Mouse (Mus musculus) telencephalon, adult 2 months (tissue): Measurements from ENCODE around the gene Pparg.

Experiments used
- DNase-seq: peaks from one replicate; pipeline ENCODE4 v3.0.0-alpha.2; 2011; ENCODE audit warnings: low read depth, low spot score

Pparg gene

DNA sequence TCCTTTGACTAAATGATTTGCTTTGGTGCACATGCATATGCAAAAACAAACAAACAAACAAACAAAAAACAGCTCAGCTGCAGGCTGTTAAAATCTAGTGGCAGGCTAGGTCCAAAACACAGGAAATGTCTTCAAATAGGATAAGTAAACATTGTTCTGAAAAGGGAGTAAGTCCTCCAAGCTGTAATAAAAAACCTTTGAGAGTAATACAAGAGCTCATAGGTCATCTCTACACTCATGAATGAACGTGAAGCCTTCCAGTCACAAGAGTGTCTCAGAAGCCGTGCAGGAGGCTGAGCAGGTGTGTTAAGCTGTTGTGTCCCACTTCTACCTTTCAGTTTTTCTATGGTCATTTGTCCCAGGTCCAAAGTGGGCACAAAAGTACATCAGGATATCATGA, 102.6 kb downstream of the Pparg start:
- no peak for DNase-seq

DNA sequence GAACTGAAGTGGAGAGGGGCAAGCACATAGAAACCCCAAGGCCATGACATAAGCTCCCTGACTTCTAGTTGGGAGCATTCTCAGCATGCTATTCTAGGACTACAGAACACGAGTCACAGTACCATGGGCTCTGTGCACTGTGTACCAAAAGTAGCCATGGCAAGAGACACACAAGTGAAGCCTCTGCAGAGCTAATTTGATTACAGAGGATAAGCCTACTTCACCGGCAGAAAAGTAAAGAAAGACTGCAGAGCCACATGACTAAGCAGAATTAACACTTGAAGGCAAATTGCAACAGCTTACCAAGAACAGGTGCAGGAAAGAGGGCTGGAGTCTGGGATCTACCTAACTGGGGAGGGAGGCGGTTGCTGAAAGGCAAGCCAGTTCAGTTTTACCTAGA, 103.9 kb downstream of the Pparg start:
- no peak for DNase-seq

DNA sequence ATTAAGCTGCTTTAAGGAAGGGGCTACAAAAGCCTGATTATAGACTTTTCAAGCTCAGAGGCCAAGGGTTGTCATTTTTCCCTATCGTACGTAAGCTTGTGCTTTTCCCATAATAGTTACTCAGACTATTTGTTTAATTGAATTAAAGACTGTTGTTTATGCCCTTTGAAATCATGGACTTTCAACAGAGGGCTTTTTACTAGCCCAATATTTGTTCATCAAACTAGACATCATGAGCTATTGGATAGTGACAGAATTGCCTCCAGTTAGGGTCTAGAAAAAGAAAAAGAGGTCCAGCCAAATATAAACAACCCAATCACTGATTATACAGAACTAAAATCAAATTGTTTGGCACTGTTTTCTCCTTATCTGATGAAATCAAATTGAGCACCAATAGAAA, 104.7 kb downstream of the Pparg start:
- DNase-seq, result no peak

DNA sequence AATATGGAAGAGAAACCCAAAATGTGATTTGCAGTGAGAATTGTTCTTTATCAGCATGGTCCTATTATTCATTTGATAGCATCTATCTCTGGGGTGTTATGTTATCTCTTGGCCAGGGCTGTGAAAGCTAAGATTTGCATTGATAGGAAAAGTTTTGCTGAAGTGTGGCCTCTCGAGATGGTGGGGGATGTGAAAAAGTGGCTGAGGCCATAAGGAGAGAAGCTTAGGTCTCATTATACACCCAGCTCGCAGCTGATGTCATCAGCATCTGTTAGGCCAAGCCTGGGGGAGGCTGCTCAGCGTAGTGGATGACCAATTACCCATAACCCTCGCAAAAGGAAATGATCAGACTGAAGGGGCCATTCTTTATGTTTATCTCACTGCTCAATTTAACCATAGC, 105.1 kb downstream of the Pparg start:
- no peak for DNase-seq

DNA sequence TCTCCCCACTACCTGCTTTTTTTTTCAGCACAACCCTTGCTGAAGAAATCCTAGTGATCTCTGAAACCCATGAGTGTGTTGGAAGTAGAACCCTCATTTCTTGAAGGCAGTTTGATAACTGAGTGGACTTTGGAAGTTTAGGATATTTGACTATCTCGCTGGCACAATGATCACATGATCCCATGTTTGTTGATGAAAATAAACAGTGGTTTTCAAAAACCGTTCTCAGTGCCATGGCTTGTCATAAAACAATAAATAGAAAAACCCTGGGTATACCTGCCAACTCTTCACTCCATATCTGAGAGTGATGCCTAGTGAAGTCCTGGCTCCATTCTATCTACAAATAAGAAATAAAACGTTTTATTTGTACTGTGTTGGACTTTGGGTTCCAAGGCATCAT, 105.8 kb downstream of the Pparg start:
- DNase-seq, result no peak

DNA sequence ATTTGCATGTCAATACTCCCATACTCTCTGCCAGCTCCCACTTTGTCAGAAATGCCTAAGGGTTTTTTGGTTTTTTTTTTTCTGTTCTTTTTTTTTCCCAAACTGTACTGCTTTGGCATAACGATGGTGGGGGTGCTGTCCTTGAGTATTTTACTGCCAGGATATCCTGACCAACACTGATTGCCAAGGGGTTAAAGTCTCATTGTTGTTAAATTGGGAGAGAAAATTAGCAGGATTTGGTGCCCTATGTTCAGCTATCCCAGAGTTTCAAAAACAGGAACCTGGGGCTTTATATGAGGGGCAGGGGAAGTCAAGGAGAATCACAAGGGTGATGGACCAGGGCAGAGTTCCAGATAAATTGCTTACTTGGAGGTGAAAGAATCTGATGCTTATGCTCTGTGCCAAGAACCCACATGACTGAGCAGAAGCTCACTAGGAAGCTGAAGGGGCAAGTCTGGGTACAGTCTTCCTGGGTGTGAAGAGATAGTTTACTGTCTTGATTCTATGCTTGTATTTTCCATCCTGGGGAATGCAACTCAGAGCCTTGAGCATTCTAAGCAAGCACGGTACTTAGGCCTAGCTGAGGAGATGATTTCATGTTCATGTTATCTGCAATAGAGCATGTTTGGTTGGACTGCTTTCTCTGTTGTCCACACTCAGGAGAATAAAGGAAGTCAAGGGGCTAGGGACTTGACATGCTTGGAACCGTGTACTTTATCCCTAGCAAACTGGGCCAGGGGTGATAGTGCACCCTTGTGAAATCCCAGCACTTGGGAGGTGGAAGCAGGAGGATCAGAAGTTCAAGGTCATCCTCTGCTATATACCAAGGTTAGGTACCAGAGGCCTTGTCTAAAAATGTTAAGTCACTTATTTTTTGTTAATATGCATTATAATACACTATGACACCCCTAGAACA, 109.2 kb downstream of the Pparg start:
- DNase-seq, result no peak

DNA sequence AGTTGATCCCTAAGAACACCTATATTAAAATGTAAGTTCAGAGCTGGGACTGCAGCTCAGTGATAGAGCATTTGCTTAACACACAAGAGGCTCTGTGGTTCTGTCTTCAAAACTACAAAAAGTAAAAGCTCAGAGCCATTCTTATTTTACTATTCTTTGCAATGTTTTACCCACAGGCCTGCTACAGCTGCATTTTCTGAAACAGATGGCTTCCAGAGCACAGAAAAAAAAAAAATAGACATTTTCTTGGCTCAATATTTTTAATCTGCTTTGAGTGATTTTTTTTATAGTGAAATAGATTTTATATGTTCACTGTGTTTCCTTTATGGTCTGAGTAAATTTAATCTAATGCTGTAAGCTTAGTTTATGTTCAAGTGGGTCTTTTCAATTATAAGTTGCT, 111.2 kb downstream of the Pparg start:
- peak; percentile 45 for DNase-seq

DNA sequence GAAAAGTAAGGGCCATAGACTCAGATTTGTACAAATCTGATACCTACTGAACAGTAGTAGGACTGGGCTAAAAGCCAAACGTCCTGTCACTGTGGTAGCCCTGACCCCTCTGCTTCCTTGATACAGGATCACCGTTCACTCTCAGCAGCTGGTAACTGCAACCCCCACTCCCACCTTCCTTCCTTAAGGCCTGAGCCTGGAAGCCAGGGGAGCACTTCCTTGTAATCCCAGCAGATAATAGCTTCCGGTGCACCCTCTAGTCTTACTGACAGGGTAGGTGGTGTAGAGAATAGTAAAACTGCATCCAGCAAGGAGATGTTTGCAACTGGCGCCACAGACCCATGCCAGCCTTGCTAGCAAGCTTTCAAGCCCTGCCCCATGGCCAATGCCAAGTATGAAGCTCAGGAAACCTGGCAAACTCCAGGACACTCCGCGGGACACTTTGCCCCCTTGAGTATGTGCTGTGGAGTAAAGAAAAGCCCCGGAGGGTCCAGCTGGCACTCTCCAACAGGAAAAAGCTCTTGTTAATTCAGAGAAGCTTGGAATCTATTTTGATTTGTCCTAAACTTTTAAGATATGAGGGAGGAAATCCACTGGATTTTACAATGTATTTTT, 116.4 kb downstream of the Pparg start:
- no peak for DNase-seq

DNA sequence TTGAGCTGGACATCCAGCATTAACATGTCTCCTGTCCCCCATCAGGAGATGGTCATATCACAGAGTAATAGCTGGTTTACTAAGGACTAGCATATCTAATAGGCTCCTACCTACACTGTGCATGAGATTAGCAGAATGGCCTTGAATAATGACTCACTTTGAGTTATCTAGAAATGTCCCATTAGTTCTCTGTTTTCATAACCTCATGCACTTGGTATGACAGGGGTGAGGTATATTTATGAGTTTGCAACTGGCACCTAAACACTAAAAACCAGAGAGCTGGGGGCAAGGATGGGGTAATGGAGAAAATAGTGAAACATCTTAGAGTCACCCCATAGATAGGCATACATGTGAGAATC, 119.2 kb downstream of the Pparg start:
- DNase-seq, result no peak

DNA sequence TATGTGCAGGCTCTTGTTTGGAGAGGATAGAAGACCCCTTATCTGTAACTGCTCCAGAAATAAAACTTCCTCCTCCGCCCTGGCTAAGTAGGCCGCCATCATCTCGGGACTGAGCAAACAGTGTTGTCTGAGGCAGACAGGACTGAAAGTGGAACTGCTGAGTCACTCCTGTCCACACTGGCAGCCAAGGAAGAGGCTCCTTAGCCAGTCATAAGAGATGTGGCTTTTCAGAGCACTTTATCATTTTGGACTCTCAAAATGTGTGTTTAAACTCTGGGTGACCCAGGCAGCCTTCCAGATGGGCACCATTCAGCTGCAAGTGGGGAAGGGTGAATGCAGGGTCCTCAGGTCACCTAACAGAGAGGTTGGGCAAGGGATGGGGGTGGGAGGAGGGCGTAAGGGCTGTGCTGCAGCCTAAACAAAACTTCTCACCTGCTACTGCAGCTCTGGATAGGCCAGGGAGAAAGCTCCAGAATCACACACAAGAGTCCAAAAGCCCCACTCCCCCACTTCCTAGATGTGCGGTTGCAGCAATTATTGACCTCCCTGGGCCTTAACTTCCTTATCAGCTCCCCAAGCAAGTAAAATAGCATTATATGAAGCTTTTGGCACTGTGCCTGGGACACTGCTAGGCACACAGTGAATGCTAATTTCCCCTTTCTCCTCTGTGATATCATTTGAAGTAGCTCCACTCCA, 119.7 kb downstream of the Pparg start:
- peak; percentile 49 for DNase-seq

DNA sequence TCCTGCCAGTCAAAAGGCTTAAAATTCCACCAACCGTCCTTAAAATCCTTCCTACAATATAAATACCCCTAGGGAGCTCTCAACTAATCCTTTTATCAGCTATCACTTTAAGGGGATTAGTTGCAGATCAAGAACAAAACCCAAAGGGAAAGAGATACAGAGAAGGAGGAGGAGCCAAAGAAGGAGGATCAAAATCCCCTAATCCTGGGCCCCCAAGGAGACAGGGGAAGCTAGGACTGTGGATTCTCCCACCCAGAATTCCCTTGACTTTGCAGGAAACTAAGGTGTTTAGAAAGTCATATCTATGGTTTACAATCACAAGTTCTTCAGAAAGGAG, 120.2 kb downstream of the Pparg start:
- no peak for DNase-seq

DNA sequence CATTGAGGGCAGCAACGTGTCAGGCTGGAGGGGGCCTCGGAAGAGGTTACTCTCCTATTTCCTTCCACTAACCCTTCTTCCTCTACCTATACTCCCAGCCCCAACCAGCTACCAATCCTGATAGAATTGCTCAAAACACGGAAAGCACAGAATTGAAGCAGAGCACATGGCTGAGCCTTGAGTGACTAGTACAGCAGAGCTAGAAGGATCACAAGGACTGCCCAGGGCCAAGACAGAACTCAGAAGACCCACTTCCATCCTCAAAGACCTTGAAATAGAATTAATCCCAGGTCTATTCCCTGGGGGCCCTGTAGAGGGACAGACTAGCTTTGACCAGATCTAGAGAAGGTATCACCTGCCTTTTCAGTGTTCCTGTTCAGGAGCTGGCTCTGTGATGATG, 120.9 kb downstream of the Pparg start:
- DNase-seq, result no peak

DNA sequence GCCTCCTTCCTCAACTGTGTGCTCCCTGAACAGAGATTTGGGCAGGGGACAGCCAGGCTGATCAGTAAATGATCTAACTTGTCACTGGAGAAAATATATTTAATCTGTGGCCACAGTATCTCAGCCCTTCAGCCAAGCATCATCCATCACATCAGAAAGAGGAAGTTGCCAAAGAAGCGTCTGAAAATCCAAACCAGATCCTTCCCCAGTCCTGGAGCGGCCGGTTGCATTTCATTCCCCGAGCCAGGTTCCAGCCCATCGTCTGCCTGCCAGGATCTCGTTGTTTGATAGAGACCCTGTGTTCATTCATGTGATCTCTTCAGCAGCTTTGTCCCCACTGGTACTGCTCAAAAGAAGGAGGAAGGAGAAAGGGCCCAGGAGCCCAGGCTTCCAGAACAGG, 124.9 kb downstream of the Pparg start:
- DNase-seq, result no peak

DNA sequence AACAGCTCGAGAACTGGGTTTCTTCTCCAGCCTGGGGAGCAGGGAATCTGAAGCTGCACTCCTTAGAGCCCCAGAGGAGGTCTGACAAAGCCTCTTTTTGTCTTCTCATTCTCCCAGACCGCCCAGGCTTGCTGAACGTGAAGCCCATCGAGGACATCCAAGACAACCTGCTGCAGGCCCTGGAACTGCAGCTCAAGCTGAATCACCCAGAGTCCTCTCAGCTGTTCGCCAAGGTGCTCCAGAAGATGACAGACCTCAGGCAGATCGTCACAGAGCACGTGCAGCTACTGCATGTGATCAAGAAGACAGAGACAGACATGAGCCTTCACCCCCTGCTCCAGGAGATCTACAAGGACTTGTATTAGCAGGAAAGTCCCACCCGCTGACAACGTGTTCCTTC, 129.1 kb downstream of the Pparg start:
- DNase-seq, result no peak

DNA sequence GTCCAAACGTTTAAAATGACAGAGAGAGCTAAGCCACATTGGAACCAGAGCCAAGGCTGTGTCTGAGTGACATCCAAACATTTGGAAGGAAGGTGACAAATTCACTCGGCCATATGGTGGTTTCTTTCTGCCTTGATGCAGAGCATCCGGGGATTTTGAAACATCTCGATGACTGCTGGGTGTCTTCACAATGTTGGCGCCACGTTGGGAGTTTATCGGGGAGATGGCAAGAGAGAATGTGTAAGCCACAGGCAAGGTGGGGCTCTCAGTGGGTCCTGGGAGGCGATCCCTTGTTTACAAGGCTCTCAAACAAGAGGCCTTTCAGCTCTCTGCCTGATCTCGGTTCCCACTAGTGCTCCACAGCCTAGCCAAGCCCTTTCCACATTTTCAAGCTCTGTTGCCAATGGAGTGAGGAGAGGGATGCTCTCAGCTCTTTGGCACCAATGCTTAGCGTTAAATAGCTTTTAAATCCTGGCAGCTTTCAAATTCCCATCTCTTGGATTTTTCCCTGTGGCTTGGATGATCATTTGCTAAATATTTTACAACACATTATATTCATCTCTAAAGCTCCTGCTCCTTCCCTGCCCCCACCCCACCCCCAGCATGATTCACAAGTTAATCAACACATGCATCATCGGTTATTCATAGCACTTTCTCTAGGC, 132.3 kb downstream of the Pparg start:
- peak; percentile 61 for DNase-seq

DNA sequence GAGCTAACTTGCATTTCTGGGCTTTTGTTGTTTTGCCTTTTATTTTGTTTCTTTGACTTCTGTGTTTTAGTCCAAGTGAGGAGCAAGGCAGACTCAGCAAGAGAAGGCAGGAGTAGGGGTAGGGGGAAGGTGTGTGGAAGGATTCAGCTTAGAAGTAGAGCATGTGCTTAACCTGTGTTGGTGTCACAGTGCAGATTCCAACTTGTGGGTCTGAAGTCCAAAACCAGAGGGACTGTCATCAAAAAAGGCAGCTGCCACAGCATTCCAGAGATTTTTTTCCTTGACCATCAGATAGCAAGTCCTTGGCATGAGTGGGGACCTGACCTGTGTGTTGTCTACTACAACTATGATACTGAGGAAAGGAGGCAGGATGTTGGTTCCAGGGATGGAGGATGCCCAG, 133.1 kb downstream of the Pparg start:
- no peak for DNase-seq

DNA sequence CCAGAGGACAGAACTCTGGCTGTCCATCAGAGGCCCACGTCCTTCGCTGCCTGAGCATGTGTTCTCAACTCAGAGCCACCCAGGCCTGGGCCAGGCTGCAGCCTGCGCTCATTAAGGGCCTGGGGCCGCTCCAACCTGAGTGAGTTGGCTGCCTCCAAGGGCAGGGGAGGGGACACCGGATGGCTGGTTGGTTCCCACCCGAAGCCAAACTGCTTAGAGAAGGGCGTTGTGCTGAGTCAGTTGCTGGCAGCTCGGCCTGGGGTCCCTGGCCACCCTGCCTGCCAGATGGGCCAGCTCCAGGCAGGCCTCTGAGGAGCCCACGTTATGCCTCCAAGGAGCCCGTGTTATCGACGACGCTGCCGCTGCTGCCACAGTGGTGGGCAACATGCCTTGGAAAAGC, 138.8 kb downstream of the Pparg start:
- DNase-seq, result no peak

DNA sequence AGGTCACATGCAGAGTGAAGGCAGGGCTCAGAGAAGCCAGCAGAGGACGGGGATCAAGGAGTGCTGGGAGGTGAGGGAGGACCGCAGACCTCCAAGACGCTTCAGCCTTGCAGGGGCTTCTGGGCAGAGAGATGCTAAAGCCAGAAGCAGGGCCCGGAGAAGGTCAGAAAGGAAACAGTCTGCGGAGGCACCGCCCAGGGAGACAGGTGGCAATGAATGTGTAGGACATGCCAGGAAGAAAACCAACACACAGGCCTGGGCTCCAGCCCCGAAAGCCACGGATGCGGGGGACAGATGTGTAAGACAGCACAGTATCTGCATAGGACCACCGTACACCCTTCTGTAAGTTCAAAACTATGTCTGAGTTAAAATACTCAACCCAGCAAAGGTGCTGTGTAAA, 139.5 kb downstream of the Pparg start:
- DNase-seq, result no peak

DNA sequence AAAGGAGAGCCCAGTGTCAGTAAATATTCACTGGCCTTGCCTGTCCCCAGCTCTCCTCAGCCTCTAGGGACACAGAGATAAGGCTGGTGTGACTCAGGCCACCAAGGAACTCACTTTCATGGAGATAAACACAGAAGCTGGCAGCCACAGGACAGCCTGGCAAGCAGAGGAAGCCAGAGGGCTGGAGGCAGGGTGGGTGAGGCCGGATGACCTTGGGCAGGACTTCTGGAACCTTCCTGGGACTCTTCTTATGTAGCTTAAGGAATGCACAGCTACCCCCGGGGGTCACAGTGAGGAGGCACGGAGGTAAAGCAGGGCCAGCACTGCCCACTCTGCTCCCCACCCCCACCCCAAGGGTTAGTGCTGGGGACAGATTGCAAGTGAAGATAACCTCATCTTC, 140.4 kb downstream of the Pparg start:
- DNase-seq, result no peak

DNA sequence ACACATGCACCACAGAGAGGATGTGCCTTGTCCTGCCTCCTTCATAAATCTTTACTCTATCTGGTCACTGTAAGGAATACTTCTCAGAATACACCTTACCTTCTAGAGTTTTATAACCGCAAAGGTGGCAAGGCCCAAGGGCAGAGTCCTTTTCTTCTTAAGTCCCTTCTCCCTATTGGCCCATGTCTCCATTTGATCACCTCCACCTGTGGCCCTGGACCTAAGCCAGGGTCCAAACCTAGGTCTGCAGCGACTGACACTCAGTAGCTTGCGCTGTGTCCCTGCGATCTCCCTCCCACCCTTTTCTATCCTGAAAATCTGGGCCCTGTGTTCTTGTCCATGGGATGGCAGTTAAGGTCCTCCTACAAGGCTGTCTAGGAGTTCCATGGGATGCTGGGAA, 142.3 kb downstream of the Pparg start:
- DNase-seq, result no peak

DNA sequence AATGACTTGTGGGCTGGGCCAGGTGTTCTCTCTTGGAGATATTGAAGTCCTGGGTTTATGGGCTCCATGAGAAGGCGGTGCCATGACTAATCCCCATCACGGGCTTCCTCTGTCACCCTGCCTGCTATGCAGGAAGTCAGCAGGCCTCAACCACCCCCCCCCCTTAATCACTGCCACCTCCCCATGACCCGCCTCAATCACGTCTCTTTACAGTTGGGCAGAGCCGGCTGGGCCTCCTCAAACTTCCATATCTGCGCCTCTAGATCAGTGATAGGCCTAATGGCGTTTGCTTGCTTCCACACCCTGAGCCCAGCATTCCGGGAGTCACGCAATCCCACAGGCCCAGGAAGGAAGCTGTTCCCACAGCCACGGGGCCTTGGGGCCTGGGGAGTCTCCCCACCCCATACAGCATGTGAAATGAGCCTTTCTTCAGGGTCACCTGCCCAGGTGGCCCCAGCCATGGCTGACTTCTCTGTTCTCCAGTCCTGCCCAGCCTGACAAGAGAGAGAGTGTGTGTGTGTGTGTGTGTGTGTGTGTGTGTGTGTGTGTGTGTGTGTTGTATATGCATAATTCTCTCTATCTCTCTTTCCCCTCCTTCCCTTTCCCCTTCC, 142.9 kb downstream of the Pparg start:
- DNase-seq, result no peak

DNA sequence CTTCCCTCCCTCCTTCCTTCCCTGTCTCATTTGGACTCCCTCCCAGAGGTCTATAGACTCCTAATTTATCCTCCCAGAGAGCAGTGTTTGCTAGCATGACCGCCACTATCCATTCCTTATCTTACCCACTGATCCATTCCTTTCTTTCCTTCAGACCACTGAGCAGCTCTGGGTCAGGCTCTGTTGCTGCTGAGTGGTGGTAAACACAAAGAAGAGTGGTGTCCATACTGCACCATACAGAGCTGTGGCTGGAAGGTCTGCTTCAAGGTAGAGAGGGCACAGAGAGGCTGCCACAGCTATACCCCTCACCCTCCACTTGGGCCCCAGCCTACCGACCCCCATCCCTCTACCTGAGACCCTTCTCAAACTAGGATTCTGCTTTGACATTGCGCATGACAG, 143.4 kb downstream of the Pparg start:
- no peak for DNase-seq
